Mouse (Mus musculus): ENCODE measurements around the gene Ndufa4l2.

The Ndufa4l2 gene

GRCm38 (mm10) chr10:127514764-127515163 is at the start of gene Ndufa4l2:
Gene Ndufa4l2 (plus strand): TSS chr10:127514967.
- no peak for DNase-seq

DNA sequence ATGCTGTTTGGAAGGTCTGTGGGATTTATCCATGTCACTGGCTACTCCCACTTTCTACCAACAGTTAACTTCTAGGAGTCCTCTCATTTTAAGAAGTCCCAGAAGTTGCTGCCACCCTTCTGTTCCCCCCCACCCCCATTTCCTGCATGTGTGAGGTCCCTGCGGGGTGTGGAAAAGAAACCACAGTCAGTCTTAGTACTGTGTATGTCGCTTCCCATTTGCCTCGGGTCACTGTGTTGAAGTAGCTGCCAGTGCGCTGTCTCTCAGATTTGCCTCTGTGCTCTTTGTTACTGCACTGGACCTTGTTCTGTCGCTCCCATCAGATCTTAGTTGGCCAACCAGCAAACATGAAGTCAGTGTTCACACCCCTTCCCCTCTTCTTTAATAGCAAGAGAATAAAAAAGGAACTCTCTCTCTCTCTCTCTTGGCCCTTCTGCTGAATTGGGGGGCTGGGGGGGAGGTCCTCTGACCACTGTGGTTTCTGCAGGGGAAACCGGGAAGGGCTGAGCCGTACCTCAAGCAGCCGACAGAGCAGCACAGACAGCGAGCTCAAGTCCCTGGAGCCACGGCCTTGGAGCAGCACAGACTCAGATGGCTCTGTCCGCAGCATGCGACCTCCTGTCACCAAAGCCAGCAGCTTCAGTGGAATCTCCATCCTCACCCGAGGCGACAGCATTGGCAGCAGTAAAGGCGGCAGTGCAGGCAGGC is 43.3 kb upstream of the Ndufa4l2 start:
- DNase-seq, result peak; percentile 27 to 29

GRCm38 (mm10) chr10:127472722-127473121 is 42.0 kb upstream of the Ndufa4l2 start:
- DNase-seq, result no peak

- no peak for DNase-seq
Measured at GRCm38 (mm10) chr10:127475175-127475574, 39.6 kb upstream of the Ndufa4l2 start.

GRCm38 (mm10) chr10:127476541-127476940 is 38.2 kb upstream of the Ndufa4l2 start:
- DNase-seq, result no peak

- no peak for DNase-seq
Measured at GRCm38 (mm10) chr10:127477301-127477700, 37.5 kb upstream of the Ndufa4l2 start.

DNA sequence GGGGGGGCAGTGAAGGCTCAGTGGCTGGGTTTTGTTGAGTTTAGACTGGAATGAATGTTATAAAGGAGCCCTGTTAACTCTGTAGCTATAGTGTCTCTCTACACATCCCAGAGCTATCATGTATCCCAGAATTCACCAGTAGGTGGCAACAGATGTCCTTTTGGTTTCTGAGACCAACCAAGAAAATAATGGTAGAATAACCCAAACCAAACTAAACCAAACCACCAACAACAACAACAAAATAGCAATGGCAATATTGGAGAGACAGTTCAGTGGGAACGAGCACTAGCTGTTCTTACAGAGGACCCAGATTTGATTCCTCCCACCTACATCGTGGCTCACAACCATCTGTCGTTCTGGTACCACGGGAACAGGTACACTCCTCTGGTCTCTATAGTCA is 35.6 kb upstream of the Ndufa4l2 start:
- no peak for DNase-seq

- DNase-seq, result no peak
Measured at GRCm38 (mm10) chr10:127480833-127481813, 33.6 kb upstream of the Ndufa4l2 start.

GRCm38 (mm10) chr10:127485235-127485634 is 29.5 kb upstream of the Ndufa4l2 start:
- no peak for DNase-seq

GRCm38 (mm10) chr10:127488856-127489255 is 25.9 kb upstream of the Ndufa4l2 start:
- no peak for DNase-seq

GRCm38 (mm10) chr10:127490160-127491127 is 24.3 kb upstream of the Ndufa4l2 start:
- no peak for DNase-seq

DNA sequence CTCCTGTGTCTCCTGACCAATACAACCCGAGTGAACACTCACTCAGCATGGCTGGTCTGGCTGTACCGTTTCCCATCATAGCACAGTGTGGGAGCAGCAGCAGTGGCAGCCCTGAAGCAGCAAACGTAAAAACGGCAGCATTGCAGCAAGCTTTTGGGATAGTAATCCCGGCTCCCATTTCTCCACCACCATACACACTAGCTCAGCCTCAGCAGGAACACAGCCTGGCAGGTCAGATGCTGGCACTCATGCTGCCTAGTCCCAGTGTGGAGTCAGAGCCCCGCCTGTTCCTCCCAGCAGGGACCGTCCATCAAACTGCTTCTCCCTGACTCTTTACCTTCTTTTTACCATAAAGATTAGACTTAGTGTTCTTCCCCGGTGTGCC is 23.6 kb upstream of the Ndufa4l2 start:
- no peak for DNase-seq

DNA sequence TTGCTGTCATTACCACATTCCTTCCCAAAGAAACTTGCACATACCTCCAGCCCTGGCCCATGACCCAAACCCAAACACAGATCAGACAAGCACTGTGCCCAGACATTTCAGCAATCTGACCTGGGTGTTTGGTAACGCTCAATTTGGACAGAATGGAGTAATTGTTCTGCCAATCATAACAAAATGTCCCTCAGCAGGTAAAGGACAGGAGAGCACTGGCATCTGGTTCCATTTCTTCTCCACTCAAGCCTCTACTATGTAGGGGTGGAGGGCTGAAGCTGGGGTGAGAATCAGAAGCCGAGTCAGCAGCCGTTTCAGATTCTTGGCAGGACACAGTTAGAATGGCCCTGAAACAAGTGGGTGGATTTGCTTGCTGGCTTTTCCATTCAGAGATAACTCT is 22.6 kb upstream of the Ndufa4l2 start:
- DNase-seq, result no peak

- no peak for DNase-seq
Measured at GRCm38 (mm10) chr10:127496156-127496555, 18.6 kb upstream of the Ndufa4l2 start.

DNA sequence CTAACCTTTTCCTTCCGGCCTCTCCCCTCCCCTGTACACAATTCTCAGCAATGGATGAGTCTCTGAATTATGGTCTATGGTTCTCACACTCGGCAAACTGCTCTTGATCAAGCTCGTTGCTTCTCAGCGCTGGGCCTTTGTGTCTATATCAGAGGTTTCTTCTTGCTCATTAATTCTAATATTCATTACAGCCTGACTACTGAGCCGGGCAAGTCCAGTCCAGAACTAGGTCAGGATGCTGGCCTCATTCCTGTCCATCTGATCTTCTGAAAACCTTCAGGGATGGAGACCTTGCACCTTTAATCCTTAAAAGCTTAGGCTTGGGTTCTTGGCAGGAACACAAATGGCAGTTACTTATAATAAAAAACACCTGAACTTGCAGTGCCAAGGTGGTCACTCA is 15.3 kb upstream of the Ndufa4l2 start:
- no peak for DNase-seq

- DNase-seq, result no peak
Measured at GRCm38 (mm10) chr10:127500042-127500441, 14.7 kb upstream of the Ndufa4l2 start.

DNA sequence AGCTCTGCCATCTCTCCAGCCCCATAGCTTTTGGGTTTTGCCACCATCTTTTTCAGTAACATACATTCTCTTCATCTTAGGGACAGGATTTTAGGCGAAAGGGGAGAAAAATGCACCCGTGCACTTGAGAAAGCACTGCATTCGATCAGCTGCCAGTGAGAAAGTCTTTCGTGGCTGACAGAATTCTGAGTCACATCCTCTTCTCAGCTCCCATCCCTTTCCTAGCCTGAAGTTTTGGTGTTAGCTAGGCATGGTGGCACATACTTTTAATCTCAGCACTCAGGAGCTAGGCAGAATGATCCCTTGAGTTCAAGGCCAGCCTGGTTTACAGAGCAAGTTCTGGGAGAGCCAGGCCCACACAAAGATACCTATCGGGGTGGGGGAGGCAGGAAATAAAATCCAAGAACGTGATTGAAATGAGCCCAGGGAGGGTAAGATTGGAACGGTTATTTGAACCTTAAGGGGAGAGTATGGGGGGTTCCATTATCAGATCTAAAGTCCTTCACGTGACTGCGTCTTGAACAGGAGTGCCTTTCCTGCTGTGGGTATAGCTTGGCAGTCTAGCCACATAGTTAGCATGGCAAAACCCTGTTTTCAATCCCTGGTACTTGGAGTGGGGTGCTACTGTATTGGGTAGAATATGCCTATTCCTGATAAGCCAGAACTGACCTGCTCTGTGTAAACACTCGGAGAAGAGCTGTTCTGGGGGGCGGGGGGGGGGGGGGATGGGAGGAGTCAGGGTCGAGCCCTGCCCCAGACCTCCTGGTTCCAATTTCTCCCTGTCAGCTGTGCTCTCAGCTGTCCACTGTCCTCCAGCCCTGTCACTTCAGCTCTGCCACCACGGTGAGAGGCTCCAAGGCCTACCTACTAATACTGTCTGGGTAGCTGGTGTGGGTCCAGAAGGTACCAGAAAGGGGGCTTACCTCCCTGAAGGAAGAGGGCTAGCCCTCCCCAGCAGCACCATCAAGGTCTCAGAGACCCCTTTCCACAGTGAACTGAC is 13.6 kb upstream of the Ndufa4l2 start, which contains the start of gene Stac3:
Stac3 (plus strand) TSS at position 793 of the 1,000 bp plus-strand sequence.
- DNase-seq, result no peak

DNA sequence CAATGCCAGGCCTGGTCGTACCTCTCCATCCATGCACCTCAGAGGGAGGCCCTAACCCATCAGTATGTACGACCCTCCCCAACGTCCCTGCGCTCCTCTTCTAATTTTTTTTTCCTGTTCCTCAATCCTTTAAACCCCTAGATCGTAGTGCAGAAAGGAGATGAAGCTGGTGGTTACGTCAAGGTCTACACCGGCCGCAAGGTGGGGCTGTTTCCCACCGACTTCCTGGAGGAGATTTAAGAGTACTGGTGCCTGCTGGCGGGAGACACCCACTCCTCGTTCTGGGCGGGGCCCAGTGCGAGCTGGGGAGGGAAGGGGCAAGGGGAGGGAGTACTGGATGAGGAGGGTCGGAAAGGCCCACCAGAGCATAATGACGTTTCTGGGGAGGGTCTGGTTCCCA is 6.5 kb upstream of the Ndufa4l2 start:
- DNase-seq, result peak; percentile 68 to 72

DNA sequence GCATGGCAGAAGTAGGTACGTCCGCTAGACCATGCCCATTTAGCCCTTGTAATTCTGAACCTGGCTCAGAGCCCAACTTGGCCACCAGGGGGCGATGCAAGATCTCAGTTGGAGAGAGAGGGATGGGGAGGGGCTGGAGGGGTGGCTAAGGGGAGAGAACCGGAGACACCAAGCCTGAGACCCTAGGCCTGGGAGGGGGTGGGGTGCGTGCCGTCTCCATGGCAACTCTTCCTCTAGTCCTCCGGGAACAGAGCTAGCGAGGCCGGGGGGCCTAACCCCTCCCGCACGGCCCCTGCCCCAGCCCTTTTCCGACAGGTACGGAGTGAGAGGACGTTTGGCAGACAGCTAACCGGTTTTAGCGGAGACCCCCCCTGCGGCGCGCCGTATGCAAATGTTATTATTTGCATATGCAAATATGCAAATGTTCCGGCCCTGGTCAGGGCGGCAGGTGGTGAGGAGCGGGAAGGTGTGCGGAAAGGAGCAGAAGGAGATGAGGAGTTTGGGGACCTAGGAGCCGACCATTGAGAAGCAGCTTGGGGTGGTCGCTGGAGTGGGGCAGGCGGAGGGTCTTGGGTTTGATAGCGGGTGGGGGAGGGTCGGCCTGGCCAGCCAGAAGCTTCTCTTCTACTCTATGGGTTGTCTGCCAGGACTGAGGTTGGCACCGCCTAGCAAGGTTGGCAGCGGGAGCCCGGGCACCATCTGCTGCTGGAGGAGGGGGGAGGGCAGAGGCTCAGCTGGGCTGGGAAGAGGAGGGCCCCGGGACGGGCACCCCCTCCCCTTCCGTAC is 5.5 kb upstream of the Ndufa4l2 start:
- peak; percentile 67 to 71 for DNase-seq
